Mouse (Mus musculus): Measurements from ENCODE around the gene Tbc1d12.

Gene Tbc1d12

GRCm38 (mm10) chr19:38915677-38916076 is 79.3 kb downstream of the Tbc1d12 start:
- peak; percentile 38 for DNase-seq

- DNase-seq, result no peak
Measured at GRCm38 (mm10) chr19:38928481-38929158, 92.2 kb downstream of the Tbc1d12 start.

- no peak for DNase-seq
Measured at GRCm38 (mm10) chr19:38929471-38930251, 93.3 kb downstream of the Tbc1d12 start.

GRCm38 (mm10) chr19:38930252-38930787 is 93.9 kb downstream of the Tbc1d12 start:
- no peak for DNase-seq

- DNase-seq, result peak; percentile 92
Measured at GRCm38 (mm10) chr19:38930788-38931565, 94.6 kb downstream of the Tbc1d12 start, which contains the start of gene Hells. Hells (plus strand) TSS chr19:38930915.

GRCm38 (mm10) chr19:38931566-38931890 is 95.1 kb downstream of the Tbc1d12 start:
- no peak for DNase-seq

GRCm38 (mm10) chr19:38944590-38945307 is 108.4 kb downstream of the Tbc1d12 start:
- no peak for DNase-seq
